Mouse (Mus musculus): Measurements from ENCODE around the gene Ptpn18. TPM values are rescaled to one million over a fixed set of nuclear protein-coding genes. Genes with fewer than 3 reads are reported as not detected.

Ptpn18 gene
- 21.3 and 23.6 TPM in 2 replicates for polyA plus RNA-seq (2014; fragmentation: Nextera tagmentation; extraction: Ambion mirVana)

GRCm38 (mm10) chr1:34459284-34460060 lies at the start of gene Ptpn18:
Gene Ptpn18 (plus strand): TSS chr1:34459762.
- H3K4me1 ChIP-seq (ENCODE audit: control insufficient read depth, insufficient read depth, low read length), result no peaks in the 10 kb centered on the region
- peak; percentile 93 for ATAC-seq (ENCODE audit: low FRiP score, low TSS enrichment)
- H3K9ac ChIP-seq (ENCODE audit: low read depth, low read length), result peak within 1 kb of the TSS; percentile 34; the same call in 1 of the 2 replicates
- peaks cover 21% of the 10 kb centered on the region; the same call in 1 of the 2 replicates for H3K27me3 ChIP-seq (ENCODE audit: control insufficient read depth, insufficient read depth, low read length)
- no peaks in the 10 kb centered on the region for H3K9me3 ChIP-seq (ENCODE audit: control insufficient read depth, low read length)
- WGBS, result under 1% methylated on average over 48 of the region's 48 CpGs
- no peak within 1 kb of the TSS for H3K27ac ChIP-seq (ENCODE audit: low read depth, low read length)
- H3K4me2 ChIP-seq (replicated peaks; ENCODE audit: low read depth, low read length), result peak within 1 kb of the TSS; percentile 75
- no peaks in the 10 kb centered on the region for H3K36me3 ChIP-seq (ENCODE audit: control insufficient read depth, insufficient read depth, low read length)
- H3K4me3 ChIP-seq (ENCODE audit: low read length), result peak within 1 kb of the TSS; percentile 50

GRCm38 (mm10) chr1:34428466-34428865 lies 31.1 kb upstream of the Ptpn18 start:
- no peak for ATAC-seq (ENCODE audit: low FRiP score, low TSS enrichment)
- H3K4me2 ChIP-seq (replicated peaks; ENCODE audit: low read depth, low read length), result no peak overlapping the region
- no peak overlapping the region for H3K4me3 ChIP-seq (ENCODE audit: low read length)
- no peak overlapping the region for H3K9ac ChIP-seq (ENCODE audit: low read depth, low read length)
- H3K9me3 ChIP-seq (ENCODE audit: control insufficient read depth, low read length), result peaks cover 44% of the 10 kb centered on the region
- H3K36me3 ChIP-seq (ENCODE audit: control insufficient read depth, insufficient read depth, low read length), result 0 out of 2 replicates have a peak, but pooled peaks cover 3% of the 10 kb centered on the region
- no peaks in the 10 kb centered on the region for H3K27me3 ChIP-seq (ENCODE audit: control insufficient read depth, insufficient read depth, low read length)
- no peaks in the 10 kb centered on the region for H3K4me1 ChIP-seq (ENCODE audit: control insufficient read depth, insufficient read depth, low read length)
- H3K27ac ChIP-seq (ENCODE audit: low read depth, low read length), result no peak overlapping the region
- 100% methylated on average over 2 of the region's 2 CpGs for WGBS

- ATAC-seq (ENCODE audit: low FRiP score, low TSS enrichment), result no peak
- no peak overlapping the region for H3K4me2 ChIP-seq (replicated peaks; ENCODE audit: low read depth, low read length)
- peaks cover 44% of the 10 kb centered on the region for H3K9me3 ChIP-seq (ENCODE audit: control insufficient read depth, low read length)
- H3K27ac ChIP-seq (ENCODE audit: low read depth, low read length), result no peak overlapping the region
- WGBS, result 97% methylated on average over 4 of the region's 4 CpGs
- 0 out of 2 replicates have a peak, but pooled peaks cover 3% of the 10 kb centered on the region for H3K36me3 ChIP-seq (ENCODE audit: control insufficient read depth, insufficient read depth, low read length)
- H3K9ac ChIP-seq (ENCODE audit: low read depth, low read length), result no peak overlapping the region
- H3K4me3 ChIP-seq (ENCODE audit: low read length), result no peak overlapping the region
- peaks cover 3% of the 10 kb centered on the region; the same call in 1 of the 2 replicates for H3K4me1 ChIP-seq (ENCODE audit: control insufficient read depth, insufficient read depth, low read length)
- no peaks in the 10 kb centered on the region for H3K27me3 ChIP-seq (ENCODE audit: control insufficient read depth, insufficient read depth, low read length)
Observed at GRCm38 (mm10) chr1:34429281-34429680, 30.3 kb upstream of the Ptpn18 start.

GRCm38 (mm10) chr1:34430981-34431380 lies 28.6 kb upstream of the Ptpn18 start:
- Histone ChIP-seq H3K27ac (ENCODE audit: low read depth, low read length) (no peak overlapping the region), H3K4me2 (replicated peaks; ENCODE audit: low read depth, low read length) (no peak overlapping the region), H3K9ac (ENCODE audit: low read depth, low read length) (no peak overlapping the region), H3K36me3 (ENCODE audit: control insufficient read depth, insufficient read depth, low read length) (0 out of 2 replicates have a peak, but pooled peaks cover 3% of the 10 kb centered on the region), H3K27me3 (ENCODE audit: control insufficient read depth, insufficient read depth, low read length) (no peaks in the 10 kb centered on the region), H3K9me3 (ENCODE audit: control insufficient read depth, low read length) (peaks cover 44% of the 10 kb centered on the region), H3K4me3 (ENCODE audit: low read length) (no peak overlapping the region), H3K4me1 (ENCODE audit: control insufficient read depth, insufficient read depth, low read length) (peaks cover 3% of the 10 kb centered on the region; the same call in 1 of the 2 replicates)
- 92% methylated on average over 3 of the region's 3 CpGs for WGBS
- ATAC-seq (ENCODE audit: low FRiP score, low TSS enrichment), result no peak

GRCm38 (mm10) chr1:34431431-34431830 lies 28.1 kb upstream of the Ptpn18 start:
- no peak overlapping the region for H3K9ac ChIP-seq (ENCODE audit: low read depth, low read length)
- peaks cover 3% of the 10 kb centered on the region; the same call in 1 of the 2 replicates for H3K4me1 ChIP-seq (ENCODE audit: control insufficient read depth, insufficient read depth, low read length)
- no peak overlapping the region for H3K27ac ChIP-seq (ENCODE audit: low read depth, low read length)
- no peak overlapping the region for H3K4me2 ChIP-seq (replicated peaks; ENCODE audit: low read depth, low read length)
- no peak overlapping the region for H3K4me3 ChIP-seq (ENCODE audit: low read length)
- WGBS, result 97% methylated on average over 9 of the region's 9 CpGs
- H3K9me3 ChIP-seq (ENCODE audit: control insufficient read depth, low read length), result peaks cover 44% of the 10 kb centered on the region
- no peak for ATAC-seq (ENCODE audit: low FRiP score, low TSS enrichment)
- H3K36me3 ChIP-seq (ENCODE audit: control insufficient read depth, insufficient read depth, low read length), result 0 out of 2 replicates have a peak, but pooled peaks cover 3% of the 10 kb centered on the region
- no peaks in the 10 kb centered on the region for H3K27me3 ChIP-seq (ENCODE audit: control insufficient read depth, insufficient read depth, low read length)

GRCm38 (mm10) chr1:34432411-34432775 lies 27.2 kb upstream of the Ptpn18 start:
- 58% methylated on average over 13 of the region's 13 CpGs for WGBS
- H3K9me3 ChIP-seq (ENCODE audit: control insufficient read depth, low read length), result peaks cover 41% of the 10 kb centered on the region
- peaks cover 3% of the 10 kb centered on the region; the same call in 1 of the 2 replicates for H3K4me1 ChIP-seq (ENCODE audit: control insufficient read depth, insufficient read depth, low read length)
- no peak for ATAC-seq (ENCODE audit: low FRiP score, low TSS enrichment)
- peaks cover 7% of the 10 kb centered on the region; the same call in 1 of the 2 replicates for H3K36me3 ChIP-seq (ENCODE audit: control insufficient read depth, insufficient read depth, low read length)
- peak overlapping the region; percentile 41 for H3K4me3 ChIP-seq (ENCODE audit: low read length)
- peak overlapping the region; percentile 63 for H3K4me2 ChIP-seq (replicated peaks; ENCODE audit: low read depth, low read length)
- peak overlapping the region; percentile 60 for H3K9ac ChIP-seq (ENCODE audit: low read depth, low read length)
- H3K27me3 ChIP-seq (ENCODE audit: control insufficient read depth, insufficient read depth, low read length), result no peaks in the 10 kb centered on the region
- no peak overlapping the region; the same call in 1 of the 2 replicates for H3K27ac ChIP-seq (ENCODE audit: low read depth, low read length)

- Histone ChIP-seq H3K4me1 (ENCODE audit: control insufficient read depth, insufficient read depth, low read length) (peaks cover 3% of the 10 kb centered on the region; the same call in 1 of the 2 replicates), H3K27ac (ENCODE audit: low read depth, low read length) (peak overlapping the region; percentile 56; the same call in 1 of the 2 replicates), H3K9me3 (ENCODE audit: control insufficient read depth, low read length) (peaks cover 38% of the 10 kb centered on the region), H3K4me2 (replicated peaks; ENCODE audit: low read depth, low read length) (peak overlapping the region; percentile 63), H3K27me3 (ENCODE audit: control insufficient read depth, insufficient read depth, low read length) (no peaks in the 10 kb centered on the region), H3K9ac (ENCODE audit: low read depth, low read length) (peak overlapping the region; percentile 60), H3K36me3 (ENCODE audit: control insufficient read depth, insufficient read depth, low read length) (peaks cover 7% of the 10 kb centered on the region; the same call in 1 of the 2 replicates), H3K4me3 (ENCODE audit: low read length) (peak overlapping the region; percentile 41)
- WGBS, result 11% methylated on average over 35 of the region's 35 CpGs
- peak; percentile 40; the same call in 1 of the 2 replicates for ATAC-seq (ENCODE audit: low FRiP score, low TSS enrichment)
Observed at GRCm38 (mm10) chr1:34432776-34433481, 26.6 kb upstream of the Ptpn18 start.

- Histone ChIP-seq H3K4me1 (ENCODE audit: control insufficient read depth, insufficient read depth, low read length) (peaks cover 8% of the 10 kb centered on the region; the same call in 1 of the 2 replicates), H3K27me3 (ENCODE audit: control insufficient read depth, insufficient read depth, low read length) (no peaks in the 10 kb centered on the region), H3K9me3 (ENCODE audit: control insufficient read depth, low read length) (peaks cover 34% of the 10 kb centered on the region), H3K9ac (ENCODE audit: low read depth, low read length) (peak overlapping the region; percentile 52), H3K4me2 (replicated peaks; ENCODE audit: low read depth, low read length) (peak overlapping the region; percentile 63), H3K27ac (ENCODE audit: low read depth, low read length) (0 out of 2 replicates have a peak overlapping the region, but pooled peaks have one; percentile 37), H3K36me3 (ENCODE audit: control insufficient read depth, insufficient read depth, low read length) (peaks cover 7% of the 10 kb centered on the region; the same call in 1 of the 2 replicates), H3K4me3 (ENCODE audit: low read length) (peak overlapping the region; percentile 60)
- peak; percentile 24; the same call in 1 of the 2 replicates for ATAC-seq (ENCODE audit: low FRiP score, low TSS enrichment)
- 15% methylated on average over 19 of the region's 19 CpGs for WGBS
Observed at GRCm38 (mm10) chr1:34433891-34434521, 25.6 kb upstream of the Ptpn18 start.

Data from kidney, embryonic 14.5 days (tissue).